Mouse (Mus musculus) olfactory bulb, adult 2 months (tissue): ENCODE results near the gene Olfr551.

Experiments used
- CTCF ChIP-seq: fragments of 200-500 bp; IDR thresholded peaks from 2 replicates; pipeline ENCODE4 v1.5.1; 2012; ENCODE audit warnings: low read depth, mild to moderate bottlenecking, low read length, moderate library complexity; ENCODE audit not compliant: insufficient read depth
- POLR2A ChIP-seq: fragments of 200-500 bp; IDR thresholded peaks from 2 replicates; pipeline ENCODE4 v1.6.1; 2012; ENCODE audit warnings: mild to moderate bottlenecking, low read depth, low read length, moderate library complexity; ENCODE audit not compliant: insufficient read depth

GRCm38 (mm10) chr7:102540596-102540995 lies 51.1 kb downstream of the Olfr551 start, which contains the start of gene Olfr548-ps1:
- TF ChIP-seq CTCF, result no peak
- TF ChIP-seq POLR2A, result no peak
